34 mouse cellular contexts compared by ENCODE assay signal in the genomic region with DNA sequence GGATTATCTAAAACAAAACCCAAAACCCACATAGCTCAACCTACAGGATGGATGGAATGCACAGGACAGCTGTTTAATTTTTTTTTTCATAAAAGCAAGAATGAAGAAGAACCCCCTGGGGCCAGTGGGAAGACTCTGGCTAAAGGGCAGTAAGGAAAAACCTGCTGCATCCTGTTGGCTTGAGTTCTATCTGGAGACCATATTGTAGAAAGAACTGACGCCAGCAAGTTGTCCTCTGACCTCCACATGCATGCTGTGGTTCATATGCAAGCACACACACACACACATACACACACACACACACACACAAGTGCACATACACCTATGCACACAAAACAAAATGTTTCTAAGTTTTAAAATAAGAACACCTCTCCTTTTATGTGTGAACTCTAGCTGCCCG. TPM values are rescaled to one million over a fixed set of nuclear protein-coding genes. Genes with fewer than 3 reads are reported as not detected.
"Had no signal": no experiment of that assay in that cellular context is flagged by ENCODE, and none has a peak within 500 bp of the region (broad histone marks: within the 10 kb centered on the region; RNA-seq: fewer than 3 reads in every experiment).

No protein-coding gene starts in this region.

- H3K4me2 ChIP-seq: heart, embryonic 12.5 days; hindbrain, embryonic 12.5 days; hindbrain, embryonic 14.5 days; intestine, embryonic 15.5 days; limb, embryonic 12.5 days had no signal

- H3K9me3 ChIP-seq: heart, embryonic 10.5 days; heart, embryonic 12.5 days; hindbrain, embryonic 10.5 days; hindbrain, embryonic 12.5 days; intestine, embryonic 15.5 days; limb, embryonic 10.5 days; limb, embryonic 12.5 days had no signal

- DNase-seq: forebrain, postnatal 0 days; gastrocnemius, adult 2 months; gastrocnemius, postnatal 10 days; gastrocnemius, postnatal 25 days; heart, adult 18-20 months; heart, postnatal 10 days; heart, postnatal 4 days; kidney, adult 18-20 months; kidney, adult 8-10 months; kidney, postnatal 10 days; kidney, postnatal 25 days; kidney, postnatal 4 days had no signal

- H3K27me3 ChIP-seq: heart, embryonic 12.5 days; hindbrain, embryonic 12.5 days; intestine, embryonic 15.5 days had no signal

- H3K4me3 ChIP-seq: gastrocnemius, adult 2 months; heart, embryonic 10.5 days; heart, embryonic 12.5 days; hindbrain, embryonic 10.5 days; hindbrain, embryonic 12.5 days; intestine, embryonic 15.5 days; layer of hippocampus, adult 2 months; left cerebral cortex, adult 2 months; limb, embryonic 10.5 days; limb, embryonic 12.5 days had no signal

- H3K9ac ChIP-seq: forebrain, postnatal 0 days; heart, embryonic 12.5 days; hindbrain, embryonic 12.5 days; hindbrain, embryonic 14.5 days; intestine, embryonic 15.5 days; limb, embryonic 12.5 days had no signal

- H3K4me1 ChIP-seq: intestine, embryonic 15.5 days had no signal

- ATAC-seq: forebrain, postnatal 0 days; hindbrain, embryonic 16.5 days; inflammation-experienced regulatory T-cells, adult 6 months; intestine, embryonic 15.5 days; intestine, postnatal 0 days had no signal

- H3K27ac ChIP-seq: gastrocnemius, adult 2 months; heart, embryonic 10.5 days; hindbrain, embryonic 10.5 days; hindbrain, embryonic 12.5 days; hindbrain, embryonic 14.5 days; intestine, embryonic 15.5 days; layer of hippocampus, adult 2 months; left cerebral cortex, adult 2 months; limb, embryonic 10.5 days; limb, embryonic 12.5 days had no signal

- H3K36me3 ChIP-seq: heart, embryonic 10.5 days; heart, embryonic 12.5 days; hindbrain, embryonic 10.5 days; hindbrain, embryonic 12.5 days; intestine, embryonic 15.5 days; limb, embryonic 10.5 days; limb, embryonic 12.5 days had no signal

RNA-seq across cellular contexts. Expression of a gene that starts 47.7 kb away (rescaled TPM):
- total RNA-seq: forebrain, postnatal 0 days; gastrocnemius, adult 2 months; gastrocnemius, postnatal 10 days; gastrocnemius, postnatal 25 days; gastrocnemius, postnatal 4 days; granulocyte monocyte progenitor cell, adult 5-6 weeks; heart, adult 18-20 months; heart, adult 8-10 months; heart, postnatal 10 days; heart, postnatal 25 days; heart, postnatal 4 days; layer of hippocampus, adult 2 months; layer of hippocampus, postnatal 10 days; layer of hippocampus, postnatal 25 days; left cerebral cortex, adult 2 months; left cerebral cortex, postnatal 14 days; left cerebral cortex, postnatal 36 days had no signal
- polyA plus RNA-seq: frontal cortex, adult 2 months had no signal
